Mouse (Mus musculus) midbrain, embryonic 12.5 days (tissue): ENCODE measurements around the gene Carm1. TPM values are rescaled to one million over a fixed set of nuclear protein-coding genes. Genes with fewer than 3 reads are reported as not detected.

Experiments
- ATAC-seq: fragments of 200-750 bp; cut with Nextera tagmentation; 2 replicates; pipeline ENCODE4 v1.8.0; 2017; ENCODE audit warnings: low read depth, moderate TSS enrichment, moderate library complexity; ENCODE audit not compliant: low FRiP score
- H3K27ac ChIP-seq: fragments of 300-500 bp; sonication (generic); replicated peaks from 2 replicates; pipeline ENCODE4 v1.5.1; 2016; ENCODE audit warnings: mild to moderate bottlenecking
- H3K27me3 ChIP-seq: fragments of 300-500 bp; sonication (generic); 2 replicates; pipeline ENCODE4 v1.6.1; 2016; ENCODE audit warnings: mild to moderate bottlenecking
- H3K36me3 ChIP-seq: fragments of 300-500 bp; sonication (generic); 2 replicates; pipeline ENCODE4 v1.6.1; 2016
- H3K4me1 ChIP-seq: fragments of 300-500 bp; sonication (generic); 2 replicates; pipeline ENCODE4 v1.6.1; 2016
- H3K4me2 ChIP-seq: fragments of 300-500 bp; sonication (generic); replicated peaks from 2 replicates; pipeline ENCODE4 v1.6.1; 2016; ENCODE audit warnings: mild to moderate bottlenecking, moderate library complexity
- H3K4me3 ChIP-seq: fragments of 300-500 bp; sonication (generic); 2 replicates; pipeline ENCODE4 v1.5.1; 2016; ENCODE audit warnings: mild to moderate bottlenecking
- H3K9ac ChIP-seq: fragments of 300-500 bp; sonication (generic); replicated peaks from 2 replicates; pipeline ENCODE4 v1.6.1; 2016; ENCODE audit warnings: mild to moderate bottlenecking, moderate library complexity
- H3K9me3 ChIP-seq: fragments of 300-500 bp; sonication (generic); 2 replicates; pipeline ENCODE4 v1.6.1; 2016; ENCODE audit warnings: mild to moderate bottlenecking
- WGBS: fragments of 180-500 bp; shearing (Covaris S2); methylation state at CpG from one replicate; pipeline ENCODE4 v1.1.7; 2016; 5-methylcytosine and 5-hydroxymethylcytosine counted together
- polyA plus RNA-seq: library from polyadenylated mRNA; unstranded; fragments of >200 nt; fragmentation: Nextera tagmentation; extraction: Ambion mirVana; gene quantifications from 2 replicates; pipeline ENCODE4 v1.2.1, GENCODE M21; 2016

Carm1 gene
- polyA plus RNA-seq, 1 experiment from 2014 or later, result 65.6 TPM

GRCm38 (mm10) chr9:21605865-21606264 lies 59.2 kb downstream of the Carm1 start:
- ATAC-seq, result no peak
- WGBS, result 72% methylated on average over 5 of the region's 5 CpGs
- no peak overlapping the region for H3K4me3 ChIP-seq
- no peaks in the 10 kb centered on the region for H3K27me3 ChIP-seq
- H3K36me3 ChIP-seq, result no peaks in the 10 kb centered on the region
- no peak overlapping the region for H3K9ac ChIP-seq
- H3K9me3 ChIP-seq, result no peaks in the 10 kb centered on the region
- H3K27ac ChIP-seq, result no peak overlapping the region
- H3K4me1 ChIP-seq, result no peaks in the 10 kb centered on the region
- H3K4me2 ChIP-seq, result no peak overlapping the region

- no peak for ATAC-seq
- Histone ChIP-seq H3K36me3 (no peaks in the 10 kb centered on the region), H3K9ac (no peak overlapping the region), H3K4me2 (no peak overlapping the region), H3K9me3 (no peaks in the 10 kb centered on the region), H3K27me3 (no peaks in the 10 kb centered on the region), H3K4me3 (no peak overlapping the region), H3K4me1 (no peaks in the 10 kb centered on the region), H3K27ac (no peak overlapping the region)
- 100% methylated on average over 1 of the region's 1 CpGs for WGBS
Observed at GRCm38 (mm10) chr9:21606648-21607047, 60.0 kb downstream of the Carm1 start.

GRCm38 (mm10) chr9:21609861-21610260 lies 63.2 kb downstream of the Carm1 start:
- ATAC-seq, result no peak
- H3K4me1 ChIP-seq, result peaks cover 2% of the 10 kb centered on the region
- H3K27ac ChIP-seq, result no peak overlapping the region
- H3K9me3 ChIP-seq, result no peaks in the 10 kb centered on the region
- no peak overlapping the region for H3K4me2 ChIP-seq
- WGBS, result 94% methylated on average over 1 of the region's 1 CpGs
- H3K36me3 ChIP-seq, result no peaks in the 10 kb centered on the region
- no peaks in the 10 kb centered on the region for H3K27me3 ChIP-seq
- H3K9ac ChIP-seq, result no peak overlapping the region
- H3K4me3 ChIP-seq, result no peak overlapping the region

GRCm38 (mm10) chr9:21614864-21615616 lies 68.3 kb downstream of the Carm1 start:
- no peak for ATAC-seq
- Histone ChIP-seq H3K4me2 (peak overlapping the region; percentile 68), H3K27ac (peak overlapping the region; percentile 97), H3K9ac (peak overlapping the region; percentile 75), H3K27me3 (no peaks in the 10 kb centered on the region), H3K36me3 (peaks cover 5% of the 10 kb centered on the region; the same call in 1 of the 2 replicates), H3K4me1 (peaks cover 26% of the 10 kb centered on the region), H3K9me3 (no peaks in the 10 kb centered on the region), H3K4me3 (peak overlapping the region; percentile 62)
- 79% methylated on average over 15 of the region's 15 CpGs for WGBS

GRCm38 (mm10) chr9:21615617-21616231 lies 69.0 kb downstream of the Carm1 start, which contains the start of gene Smarca4:
Smarca4 (plus strand) TSS chr9:21616169.
- Histone ChIP-seq H3K27ac (peak within 1 kb of the TSS; percentile 97), H3K36me3 (peaks cover 5% of the 10 kb centered on the region; the same call in 1 of the 2 replicates), H3K4me1 (peaks cover 26% of the 10 kb centered on the region), H3K9ac (peak within 1 kb of the TSS; percentile 83), H3K27me3 (no peaks in the 10 kb centered on the region), H3K9me3 (no peaks in the 10 kb centered on the region), H3K4me2 (peak within 1 kb of the TSS; percentile 68), H3K4me3 (peak within 1 kb of the TSS; percentile 62)
- WGBS, result under 1% methylated on average over 45 of the region's 45 CpGs
- ATAC-seq, result peak; percentile 94

- peak overlapping the region; percentile 83 for H3K9ac ChIP-seq
- H3K27ac ChIP-seq, result peak overlapping the region; percentile 97
- no peaks in the 10 kb centered on the region for H3K27me3 ChIP-seq
- H3K36me3 ChIP-seq, result peaks cover 5% of the 10 kb centered on the region; the same call in 1 of the 2 replicates
- peaks cover 26% of the 10 kb centered on the region for H3K4me1 ChIP-seq
- H3K4me3 ChIP-seq, result peak overlapping the region; percentile 62
- WGBS, result under 1% methylated on average over 56 of the region's 57 CpGs
- peak; percentile 88 for ATAC-seq
- no peaks in the 10 kb centered on the region for H3K9me3 ChIP-seq
- H3K4me2 ChIP-seq, result peak overlapping the region; percentile 59
Observed at GRCm38 (mm10) chr9:21616232-21616781, 69.6 kb downstream of the Carm1 start.

- H3K9me3 ChIP-seq, result no peaks in the 10 kb centered on the region
Observed at GRCm38 (mm10) chr9:21617066-21617465, 70.4 kb downstream of the Carm1 start.

GRCm38 (mm10) chr9:21620229-21620628 lies 73.5 kb downstream of the Carm1 start:
- no peak overlapping the region for H3K27ac ChIP-seq
- peaks cover 29% of the 10 kb centered on the region for H3K4me1 ChIP-seq
- H3K4me2 ChIP-seq, result no peak overlapping the region
- peaks cover 5% of the 10 kb centered on the region; the same call in 1 of the 2 replicates for H3K36me3 ChIP-seq
- no peak overlapping the region for H3K4me3 ChIP-seq
- WGBS, result 87% methylated on average over 4 of the region's 4 CpGs
- no peaks in the 10 kb centered on the region for H3K9me3 ChIP-seq
- no peak for ATAC-seq
- no peak overlapping the region for H3K9ac ChIP-seq
- no peaks in the 10 kb centered on the region for H3K27me3 ChIP-seq

More at GRCm38 (mm10) chr9:21617066-21617465, 70.4 kb downstream of the Carm1 start:
- peak overlapping the region; percentile 59 for H3K4me2 ChIP-seq
- no peak for ATAC-seq
- peak overlapping the region; percentile 97 for H3K27ac ChIP-seq
- H3K9ac ChIP-seq, result peak overlapping the region; percentile 83
- WGBS, result 4% methylated on average over 10 of the region's 10 CpGs
- H3K27me3 ChIP-seq, result no peaks in the 10 kb centered on the region
- H3K4me3 ChIP-seq, result peak overlapping the region; percentile 62
- peaks cover 5% of the 10 kb centered on the region; the same call in 1 of the 2 replicates for H3K36me3 ChIP-seq
- H3K4me1 ChIP-seq, result peaks cover 26% of the 10 kb centered on the region

GRCm38 (mm10) chr9:21622676-21623075 lies 76.0 kb downstream of the Carm1 start:
- Histone ChIP-seq H3K27me3 (no peaks in the 10 kb centered on the region), H3K36me3 (peaks cover 5% of the 10 kb centered on the region; the same call in 1 of the 2 replicates), H3K4me3 (no peak overlapping the region), H3K4me1 (peaks cover 24% of the 10 kb centered on the region), H3K4me2 (no peak overlapping the region), H3K9me3 (no peaks in the 10 kb centered on the region), H3K27ac (no peak overlapping the region), H3K9ac (no peak overlapping the region)
- WGBS, result 97% methylated on average over 1 of the region's 1 CpGs
- ATAC-seq, result no peak

GRCm38 (mm10) chr9:21625342-21626339 lies 78.9 kb downstream of the Carm1 start:
- Histone ChIP-seq H3K27me3 (no peaks in the 10 kb centered on the region), H3K9ac (no peak overlapping the region), H3K9me3 (no peaks in the 10 kb centered on the region), H3K4me1 (peaks cover 11% of the 10 kb centered on the region), H3K27ac (no peak overlapping the region), H3K4me3 (no peak overlapping the region), H3K36me3 (no peaks in the 10 kb centered on the region), H3K4me2 (no peak overlapping the region)
- ATAC-seq, result no peak
- 90% methylated on average over 10 of the region's 10 CpGs for WGBS

- Histone ChIP-seq H3K36me3 (no peaks in the 10 kb centered on the region), H3K27ac (no peak overlapping the region), H3K4me2 (no peak overlapping the region), H3K9me3 (no peaks in the 10 kb centered on the region), H3K4me3 (no peak overlapping the region), H3K27me3 (no peaks in the 10 kb centered on the region), H3K4me1 (peaks cover 11% of the 10 kb centered on the region), H3K9ac (no peak overlapping the region)
- no peak for ATAC-seq
Observed at GRCm38 (mm10) chr9:21626571-21626970, 79.9 kb downstream of the Carm1 start.
